Mouse (Mus musculus): Measurements from ENCODE around the gene Slc25a45. TPM values are rescaled to one million over a fixed set of nuclear protein-coding genes. Genes with fewer than 3 reads are reported as not detected.

Gene Slc25a45
- polyA plus RNA-seq, 1 experiment from 2014 or later: 2.6 TPM

DNA sequence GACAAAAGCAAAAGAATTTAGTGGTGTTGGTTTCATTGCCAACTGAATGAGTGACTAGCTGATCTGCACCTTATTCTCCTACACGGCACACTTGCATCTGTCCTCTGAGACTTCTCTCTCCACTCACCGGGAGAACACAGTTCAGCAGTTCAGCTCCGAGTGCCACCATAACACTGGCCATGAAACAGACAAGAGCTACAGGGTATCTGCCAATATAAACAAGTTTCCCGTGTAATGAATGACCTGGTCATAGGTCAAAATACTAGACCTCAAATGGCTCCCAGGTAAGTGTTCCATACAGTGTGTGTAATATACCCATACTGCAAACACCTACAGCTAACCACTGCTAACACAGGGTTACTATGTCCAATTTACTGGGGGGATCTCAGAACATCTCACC lies 11.6 kb downstream of the Slc25a45 start:
- WGBS: 70% methylated on average over 4 of the region's 4 CpGs
- H3K9me3 ChIP-seq: no peaks in the 10 kb centered on the region
- no peaks in the 10 kb centered on the region for H3K27me3 ChIP-seq
- H3K4me2 ChIP-seq: no peak overlapping the region
- H3K4me3 ChIP-seq: no peak overlapping the region
- peaks cover 31% of the 10 kb centered on the region for H3K4me1 ChIP-seq (replicated peaks)
- no peak overlapping the region for H3K27ac ChIP-seq
- H3K9ac ChIP-seq: no peak overlapping the region
- no peak for ATAC-seq (ENCODE audit: low FRiP score)
- H3K36me3 ChIP-seq: peaks cover 13% of the 10 kb centered on the region

DNA sequence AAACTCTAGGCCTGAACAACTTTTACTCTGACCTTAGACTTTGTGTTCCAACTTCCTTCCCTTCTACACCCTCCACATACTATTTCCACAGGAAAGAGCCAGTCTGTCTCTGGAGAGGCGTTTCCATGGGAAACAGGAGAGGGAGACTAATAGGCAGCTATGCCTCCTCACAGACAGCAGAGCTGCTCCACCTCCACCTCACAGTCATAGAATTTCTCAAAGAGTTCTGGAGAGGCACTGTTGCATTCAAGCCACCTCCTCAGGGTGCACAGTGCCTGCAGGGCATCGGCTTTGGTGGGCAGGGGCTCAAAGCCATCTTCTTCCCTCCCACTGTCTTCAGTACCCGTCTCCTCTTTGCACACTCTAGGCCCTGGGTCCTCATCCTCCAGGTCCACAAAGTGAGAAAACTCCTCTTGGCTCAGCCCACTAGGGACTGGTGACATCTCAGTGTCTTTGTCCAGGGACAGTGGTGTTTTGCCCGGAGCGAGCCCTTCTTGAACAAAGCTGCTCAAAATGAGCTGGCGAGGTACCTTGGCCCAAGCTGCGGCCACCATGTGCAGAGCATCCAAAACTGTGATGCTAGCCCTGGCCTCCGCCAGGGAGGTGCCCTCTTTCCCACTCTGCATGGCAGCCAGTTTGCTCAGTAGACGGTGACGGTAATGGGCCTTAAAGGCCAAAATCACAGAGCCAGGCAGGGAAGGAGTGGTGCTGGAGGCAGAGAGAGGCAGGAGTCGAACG lies 14.1 kb downstream of the Slc25a45 start:
- H3K27ac ChIP-seq: no peak overlapping the region
- ATAC-seq (ENCODE audit: low FRiP score): no peak
- H3K9me3 ChIP-seq: no peaks in the 10 kb centered on the region
- H3K9ac ChIP-seq: peak overlapping the region; percentile 93
- no peak overlapping the region; the same call in 1 of the 2 replicates for H3K4me2 ChIP-seq
- 95% methylated on average over 12 of the region's 12 CpGs for WGBS
- peaks cover 38% of the 10 kb centered on the region for H3K4me1 ChIP-seq (replicated peaks)
- peaks cover 21% of the 10 kb centered on the region for H3K36me3 ChIP-seq
- no peak overlapping the region for H3K4me3 ChIP-seq
- H3K27me3 ChIP-seq: no peaks in the 10 kb centered on the region

DNA sequence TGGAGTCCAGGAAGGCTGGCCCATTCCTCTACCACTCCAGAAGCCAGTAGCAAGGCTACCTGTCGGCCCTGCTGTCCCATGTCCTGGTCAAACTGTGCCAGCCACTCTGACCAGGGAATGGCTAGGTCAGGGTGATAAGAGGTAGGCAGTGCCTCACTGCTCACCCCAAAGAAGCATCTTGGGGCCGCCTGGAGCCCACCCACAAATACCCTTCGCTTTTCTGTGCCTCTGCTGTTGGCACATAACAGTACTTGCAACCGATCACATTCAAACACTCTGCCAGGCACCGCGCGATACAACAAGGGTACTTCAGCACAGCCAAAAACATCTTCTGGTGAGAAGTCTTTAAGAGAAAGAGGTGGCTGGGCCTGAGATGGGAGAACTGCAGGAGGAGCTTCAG lies 14.7 kb downstream of the Slc25a45 start:
- Histone ChIP-seq H3K36me3 (peaks cover 25% of the 10 kb centered on the region), H3K9ac (peak overlapping the region; percentile 93; the same call in 1 of the 2 replicates), H3K4me1 (replicated peaks) (peaks cover 38% of the 10 kb centered on the region), H3K27me3 (no peaks in the 10 kb centered on the region), H3K9me3 (no peaks in the 10 kb centered on the region), H3K4me2 (peak overlapping the region; percentile 70), H3K4me3 (peak overlapping the region; percentile 66; the same call in 1 of the 2 replicates), H3K27ac (no peak overlapping the region)
- WGBS: 97% methylated on average over 7 of the region's 7 CpGs
- ATAC-seq (ENCODE audit: low FRiP score): no peak

DNA sequence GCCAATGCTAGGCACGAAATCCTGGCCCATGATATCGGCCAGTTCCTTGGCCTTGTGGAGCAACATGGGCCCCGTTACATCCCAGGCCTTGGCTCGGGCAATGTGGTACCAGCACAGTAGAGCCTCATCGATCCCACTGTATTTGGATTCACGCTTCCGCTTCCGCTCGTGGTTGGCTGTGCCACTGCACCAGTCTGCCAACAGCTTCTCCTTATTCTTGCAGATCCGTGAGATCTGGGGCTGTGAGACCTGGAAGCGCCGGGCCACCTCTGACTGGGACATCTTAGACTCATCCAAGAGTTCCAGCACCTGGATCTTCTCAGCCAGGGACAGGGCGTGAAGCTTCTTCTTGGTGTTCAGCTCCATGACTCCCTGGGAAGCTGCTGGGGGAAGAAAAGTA lies 15.1 kb downstream of the Slc25a45 start:
- H3K27ac ChIP-seq: peak overlapping the region; percentile 85; the same call in 1 of the 2 replicates
- ATAC-seq (ENCODE audit: low FRiP score): no peak
- H3K4me1 ChIP-seq (replicated peaks): peaks cover 38% of the 10 kb centered on the region
- peak overlapping the region; percentile 70 for H3K4me2 ChIP-seq
- peak overlapping the region; percentile 66 for H3K4me3 ChIP-seq
- WGBS: 91% methylated on average over 13 of the region's 13 CpGs
- no peaks in the 10 kb centered on the region for H3K27me3 ChIP-seq
- peaks cover 29% of the 10 kb centered on the region for H3K36me3 ChIP-seq
- no peaks in the 10 kb centered on the region for H3K9me3 ChIP-seq
- peak overlapping the region; percentile 93 for H3K9ac ChIP-seq

DNA sequence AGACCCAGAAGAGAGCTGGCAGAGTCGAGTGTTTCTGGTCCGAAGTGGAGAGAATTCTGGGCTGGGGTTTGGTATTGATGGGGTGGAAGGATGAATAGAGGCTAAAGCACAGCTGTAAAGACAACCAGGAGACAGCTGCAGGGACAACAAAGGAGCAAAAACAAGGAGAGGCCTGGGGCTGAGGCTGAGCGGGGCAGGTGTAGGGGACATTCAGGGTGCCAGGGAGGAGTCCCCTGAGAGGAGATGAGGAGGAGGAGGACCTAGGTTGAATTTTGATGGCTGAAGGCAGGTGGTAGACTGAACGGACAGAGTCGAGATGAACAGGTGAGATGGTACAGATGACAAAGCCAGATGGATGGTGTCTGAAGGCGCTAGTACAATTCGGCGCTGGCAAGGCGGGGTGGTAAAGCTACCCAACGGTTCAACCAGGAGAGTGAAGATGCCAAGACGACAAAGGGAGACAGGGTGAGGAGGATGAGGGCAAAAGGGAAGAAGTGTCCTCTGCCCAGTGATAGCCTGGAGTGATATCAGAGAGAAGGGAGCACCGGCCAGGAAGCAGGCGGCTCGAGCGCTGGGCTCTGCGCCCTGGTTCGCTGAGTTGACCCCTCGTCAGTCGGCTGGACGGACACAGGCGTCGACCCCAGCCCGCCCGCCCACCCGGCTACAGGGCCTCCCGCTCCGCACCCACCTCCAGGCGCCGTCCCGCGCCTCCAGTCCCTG lies 15.8 kb downstream of the Slc25a45 start:
- no peaks in the 10 kb centered on the region for H3K27me3 ChIP-seq
- H3K27ac ChIP-seq: peak overlapping the region; percentile 85
- 12% methylated on average over 16 of the region's 31 CpGs for WGBS
- peaks cover 35% of the 10 kb centered on the region for H3K36me3 ChIP-seq
- H3K4me2 ChIP-seq: peak overlapping the region; percentile 70
- peaks cover 38% of the 10 kb centered on the region for H3K4me1 ChIP-seq (replicated peaks)
- peak overlapping the region; percentile 93 for H3K9ac ChIP-seq
- H3K4me3 ChIP-seq: peak overlapping the region; percentile 66
- H3K9me3 ChIP-seq: no peaks in the 10 kb centered on the region
- peak; percentile 66 for ATAC-seq (ENCODE audit: low FRiP score)

DNA sequence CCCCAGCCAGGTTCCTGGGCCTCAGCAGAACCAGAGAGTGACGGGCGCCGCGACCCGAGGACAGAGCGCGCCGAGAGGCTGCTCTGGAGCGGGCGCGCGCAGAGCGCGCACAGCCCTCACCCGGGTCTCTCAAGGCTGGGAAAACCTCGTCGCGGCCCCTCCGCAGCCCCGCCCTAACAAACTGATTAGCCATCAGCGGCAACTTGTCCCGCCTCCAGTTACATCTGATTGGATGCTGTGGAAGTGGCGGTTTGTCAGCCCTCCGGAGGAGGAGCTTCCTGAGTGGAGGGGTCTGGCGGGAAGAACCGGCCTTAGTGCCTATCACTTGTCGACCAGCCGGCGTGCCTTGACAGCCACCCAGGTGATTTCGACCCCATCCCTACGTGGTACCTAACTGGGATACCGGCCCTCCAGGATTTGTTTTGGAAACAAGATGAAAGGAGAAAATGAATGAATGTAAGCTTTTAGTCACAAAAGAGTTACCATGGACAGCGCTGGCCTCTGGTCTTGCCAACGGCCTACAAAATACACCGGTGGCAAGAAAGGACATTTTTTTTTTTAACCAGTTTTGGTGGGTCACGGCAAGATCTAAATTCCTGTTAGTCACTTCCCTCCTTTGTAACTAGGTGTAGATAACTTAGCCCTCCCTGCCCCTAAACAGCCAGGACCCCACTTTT lies 16.5 kb downstream of the Slc25a45 start, which contains the start of gene Tigd3:
Gene Tigd3 (minus strand): TSS at position 148 of the 677 bp plus-strand sequence.
- H3K36me3 ChIP-seq: peaks cover 40% of the 10 kb centered on the region
- 4% methylated on average over 36 of the region's 36 CpGs for WGBS
- no peaks in the 10 kb centered on the region for H3K27me3 ChIP-seq
- peak within 1 kb of the TSS; percentile 93 for H3K9ac ChIP-seq
- H3K4me1 ChIP-seq (replicated peaks): peaks cover 38% of the 10 kb centered on the region
- H3K4me3 ChIP-seq: peak within 1 kb of the TSS; percentile 66
- no peaks in the 10 kb centered on the region for H3K9me3 ChIP-seq
- peak within 1 kb of the TSS; percentile 85 for H3K27ac ChIP-seq
- H3K4me2 ChIP-seq: peak within 1 kb of the TSS; percentile 70
- peak; percentile 98 for ATAC-seq (ENCODE audit: low FRiP score)

DNA sequence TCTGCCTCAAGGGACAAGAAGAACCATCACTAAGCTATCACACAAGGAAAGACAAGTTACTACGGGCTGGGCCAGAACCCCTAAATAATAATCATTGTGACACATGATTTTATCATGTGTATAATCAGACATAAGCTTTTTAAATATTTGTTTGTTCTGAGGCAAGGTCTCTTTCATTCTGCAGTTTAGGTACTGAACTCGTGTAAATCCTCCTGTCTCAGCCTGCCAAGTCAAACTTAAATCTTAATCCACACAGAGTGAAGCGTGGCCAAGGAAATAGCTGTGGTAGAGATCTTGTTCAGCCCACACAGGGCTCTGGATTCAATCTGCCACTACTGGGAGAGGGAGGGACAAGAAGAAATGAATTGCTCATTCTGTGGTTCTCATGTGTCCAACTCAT lies 29.7 kb downstream of the Slc25a45 start:
- WGBS: 89% methylated on average over 3 of the region's 3 CpGs
- Histone ChIP-seq H3K4me3 (no peak overlapping the region), H3K9ac (no peak overlapping the region), H3K27me3 (no peaks in the 10 kb centered on the region), H3K4me2 (no peak overlapping the region), H3K27ac (no peak overlapping the region), H3K4me1 (replicated peaks) (peaks cover 29% of the 10 kb centered on the region), H3K36me3 (peaks cover 48% of the 10 kb centered on the region), H3K9me3 (no peaks in the 10 kb centered on the region)
- ATAC-seq (ENCODE audit: low FRiP score): no peak

DNA sequence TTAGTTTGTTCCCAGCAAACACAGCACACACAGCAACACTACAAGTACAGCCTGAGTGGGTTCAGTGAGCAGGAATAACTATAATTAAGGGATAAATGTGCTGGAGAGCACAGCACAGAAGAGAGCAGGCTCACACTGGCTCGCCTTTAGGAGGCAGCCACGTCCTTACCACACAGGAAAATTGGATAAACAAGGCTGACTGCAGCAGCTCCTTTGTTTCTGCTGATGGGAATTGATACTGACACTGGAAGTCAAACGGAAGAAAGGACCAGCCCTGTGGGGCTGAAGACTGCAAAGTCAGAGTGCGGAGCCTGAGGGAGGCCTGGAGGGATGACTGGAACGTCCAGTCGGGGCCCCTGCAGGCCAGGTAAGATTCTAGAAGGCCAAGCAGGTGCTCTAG lies 32.6 kb downstream of the Slc25a45 start:
- Histone ChIP-seq H3K9ac (peak overlapping the region; percentile 94), H3K4me2 (peak overlapping the region; percentile 90), H3K27ac (peak overlapping the region; percentile 84), H3K9me3 (no peaks in the 10 kb centered on the region), H3K4me3 (peak overlapping the region; percentile 100), H3K4me1 (replicated peaks) (peaks cover 38% of the 10 kb centered on the region), H3K27me3 (no peaks in the 10 kb centered on the region), H3K36me3 (peaks cover 23% of the 10 kb centered on the region)
- 45% methylated on average over 6 of the region's 6 CpGs for WGBS
- ATAC-seq (ENCODE audit: low FRiP score): no peak

DNA sequence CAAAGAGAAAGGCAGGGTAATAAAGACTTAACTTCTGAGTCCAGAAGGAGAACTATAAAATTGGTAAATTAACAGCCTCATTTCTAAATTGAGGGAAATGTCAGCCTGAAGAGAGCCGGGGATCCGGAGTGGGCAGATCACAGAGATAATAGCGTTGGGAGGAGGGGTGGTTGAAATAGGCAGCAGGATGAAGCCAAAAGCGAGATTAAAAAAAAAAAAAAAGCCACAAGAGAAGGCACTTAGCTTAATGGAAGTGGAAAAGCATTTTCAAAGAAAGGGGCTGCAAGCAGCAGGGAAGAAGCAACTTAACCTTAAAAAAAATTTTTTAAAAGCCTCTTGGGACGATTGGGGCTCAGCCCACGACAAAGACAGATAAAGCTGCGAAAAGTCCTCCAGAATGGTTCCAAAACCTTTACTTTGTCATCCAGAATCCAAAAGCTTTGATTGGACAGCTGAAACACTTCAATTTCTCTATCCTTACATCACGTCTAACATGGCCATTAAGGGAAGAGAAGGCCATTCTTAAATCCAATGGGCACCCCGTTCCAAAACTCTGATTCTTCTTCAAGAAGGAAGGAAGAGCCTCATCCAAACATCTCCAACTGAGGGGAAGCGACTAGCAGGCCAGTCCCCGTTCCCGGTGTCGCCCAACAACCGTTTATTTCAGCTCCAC lies 34.0 kb downstream of the Slc25a45 start:
- ATAC-seq (ENCODE audit: low FRiP score): no peak

DNA sequence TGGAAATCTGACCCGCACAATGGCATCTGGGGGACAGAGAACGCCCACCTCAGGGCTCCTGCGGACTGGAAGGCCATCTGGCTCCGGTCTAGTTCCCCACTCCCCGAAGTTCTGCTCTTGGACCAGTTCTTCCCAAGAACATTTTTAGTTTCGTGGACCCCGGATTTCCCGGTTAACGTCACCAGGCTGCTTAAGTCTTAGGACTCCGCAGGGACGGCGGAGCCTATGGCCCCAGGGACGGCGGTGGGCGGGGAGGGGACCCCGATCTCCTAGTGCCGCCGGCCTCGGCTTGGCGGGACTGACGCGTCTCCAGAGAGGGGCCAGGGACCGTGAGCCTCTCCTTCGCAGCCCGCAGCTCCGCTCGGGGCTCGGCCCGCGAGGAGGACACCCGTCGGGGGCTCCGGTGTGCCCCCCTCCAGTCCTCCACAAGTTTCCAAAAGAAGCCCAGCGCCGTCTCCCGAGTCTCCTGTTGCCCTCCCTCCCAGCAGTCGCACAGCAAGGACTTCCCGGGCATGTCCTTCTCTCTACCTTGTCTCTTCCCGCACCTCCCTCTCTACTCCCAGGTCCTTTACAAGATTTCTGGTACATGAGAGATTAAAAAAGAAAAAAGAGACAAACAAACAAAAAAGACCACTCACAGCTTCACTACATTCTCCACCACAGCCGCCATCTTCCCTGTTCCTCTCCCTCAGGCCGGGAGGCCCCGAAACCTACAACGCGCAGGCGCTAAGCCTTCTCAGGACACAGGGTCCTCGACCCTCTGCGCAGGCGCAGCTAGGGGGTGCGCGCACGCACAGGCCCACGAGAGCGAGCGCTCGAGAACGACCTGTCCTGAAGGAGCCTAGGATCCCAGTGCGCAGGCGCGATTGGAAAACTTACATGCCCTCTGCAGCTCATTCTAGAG lies 34.7 kb downstream of the Slc25a45 start:
- peaks cover 16% of the 10 kb centered on the region for H3K36me3 ChIP-seq
- ATAC-seq (ENCODE audit: low FRiP score): peak; percentile 93

More for the DNA sequence above, 34.0 kb downstream of the Slc25a45 start:
- H3K4me2 ChIP-seq: peak overlapping the region; percentile 90
- 9% methylated on average over 14 of the region's 14 CpGs for WGBS
- H3K27me3 ChIP-seq: no peaks in the 10 kb centered on the region
- peaks cover 16% of the 10 kb centered on the region for H3K36me3 ChIP-seq
- peak overlapping the region; percentile 94 for H3K9ac ChIP-seq
- H3K4me1 ChIP-seq (replicated peaks): peaks cover 38% of the 10 kb centered on the region
- peak overlapping the region; percentile 89 for H3K27ac ChIP-seq
- H3K4me3 ChIP-seq: peak overlapping the region; percentile 100
- H3K9me3 ChIP-seq: no peaks in the 10 kb centered on the region

More for the DNA sequence above, 34.7 kb downstream of the Slc25a45 start:
- Histone ChIP-seq H3K4me1 (replicated peaks) (peaks cover 38% of the 10 kb centered on the region), H3K4me2 (peak overlapping the region; percentile 90), H3K27me3 (no peaks in the 10 kb centered on the region), H3K4me3 (peak overlapping the region; percentile 100), H3K27ac (peak overlapping the region; percentile 89), H3K9me3 (no peaks in the 10 kb centered on the region), H3K9ac (peak overlapping the region; percentile 94)
- under 1% methylated on average over 59 of the region's 59 CpGs for WGBS
